Mouse (Mus musculus) left cerebral cortex, adult 2 months (tissue): ENCODE measurements around the gene Atp6v1c2. TPM values are rescaled to one million over a fixed set of nuclear protein-coding genes. Genes with fewer than 3 reads are reported as not detected.
A peak's percentile ranks its signal among the peaks of the same experiment; 100 is the strongest.

Experiments used
- DNase-seq, 2 experiments: peaks; one replicate each; pipeline ENCODE4 v3.0.0; 2021 to 2022; ENCODE audit warnings: low spot score in 2 of 2, mixed read lengths in 1 of 2; ENCODE audit errors: extremely low spot score in 1 of 2
- H3K27ac ChIP-seq: fragments of 200-600 bp; 2 replicates; pipeline ENCODE4 v1.8.1; 2022
- H3K4me3 ChIP-seq: fragments of 200-600 bp; 2 replicates; pipeline ENCODE4 v1.8.1; 2022
- CTCF ChIP-seq: fragments of 200-600 bp; IDR thresholded peaks from 2 replicates; pipeline ENCODE4 v1.8.1; 2022; ENCODE audit warnings: antibody characterized with exemption, mild to moderate bottlenecking, moderate library complexity
- intact Hi-C: fragments of 180-260 bp; cut with DNase I; formaldehyde crosslinking; loops from one replicate; pipeline ENCODE4 v1.15.1; 2025
- total RNA-seq, 2 experiments: library from RNA; stranded (reverse); gene quantifications; 2 replicates each; pipeline ENCODE4 v1.2.3; 2021

The Atp6v1c2 gene
- total RNA-seq, 2 experiments from 2014 or later: 3.2 to 5.8 TPM

DNA sequence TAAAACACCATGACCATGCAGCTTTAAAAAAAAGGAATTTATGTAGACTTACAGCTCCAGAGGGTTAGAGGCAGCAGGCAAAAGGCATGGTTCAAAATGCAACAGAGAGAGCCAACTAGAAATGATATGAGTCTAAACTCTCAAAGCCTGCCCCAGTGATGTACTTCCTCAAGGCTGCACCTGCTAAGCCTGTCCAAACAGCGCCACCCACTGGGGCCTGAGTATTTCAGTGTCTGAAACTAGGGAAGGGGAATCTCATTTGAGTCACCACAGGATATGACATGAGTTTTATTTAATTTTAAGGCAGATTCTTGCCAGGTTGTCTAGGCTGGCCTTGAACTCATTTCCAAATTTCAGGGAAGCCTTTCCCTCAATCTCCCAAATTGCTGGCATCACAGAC is 57.9 kb downstream of the Atp6v1c2 start:
- intact Hi-C loops: no loop called here
- peak; percentile 64 for TF ChIP-seq CTCF
- Histone ChIP-seq H3K4me3 (no peak overlapping the region), H3K27ac (no peak overlapping the region)
- DNase-seq: no peak

DNA sequence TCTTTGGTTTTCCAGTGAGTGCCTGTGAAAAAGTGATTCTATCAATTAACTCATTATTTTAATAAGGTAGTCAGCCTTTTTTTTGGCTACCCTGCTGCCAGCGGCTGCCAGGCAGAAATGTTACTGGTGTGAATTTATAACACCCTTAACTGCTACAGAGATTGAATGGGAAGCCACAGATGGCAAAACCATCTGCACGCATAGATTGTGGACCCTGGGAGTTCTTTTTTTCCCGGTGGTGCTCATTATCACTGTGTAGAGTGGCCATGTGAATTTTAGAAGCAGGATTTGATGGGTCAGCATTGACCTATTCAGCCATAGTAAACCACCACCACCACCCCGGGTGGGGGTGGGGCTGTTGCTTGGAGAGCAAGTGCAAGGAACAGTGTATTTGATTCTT is 61.8 kb downstream of the Atp6v1c2 start:
- H3K27ac ChIP-seq: peak overlapping the region; percentile 93; the same call in 1 of the 2 replicates
- intact Hi-C loops: loop anchor here (2.0 to 5.0 kb wide), 2 partner anchors 81 to 455 kb away; partner anchors contain the start of genes E2f6 and Nol10
- H3K4me3 ChIP-seq: peak overlapping the region; percentile 92
- no peak for TF ChIP-seq CTCF
- DNase-seq: no peak

GRCm38 (mm10) chr12:17266673-17266990 is 62.5 kb downstream of the Atp6v1c2 start:
- H3K27ac ChIP-seq: peak overlapping the region; percentile 93
- no peak for TF ChIP-seq CTCF
- intact Hi-C loops: loop anchor here (2.0 to 5.0 kb wide), 2 partner anchors 82 to 454 kb away; partner anchors contain the start of genes E2f6 and Nol10
- DNase-seq: no peak
- H3K4me3 ChIP-seq: peak overlapping the region; percentile 92

- H3K27ac ChIP-seq: peak within 1 kb of the TSS; percentile 93
- peak within 1 kb of the TSS; percentile 92 for H3K4me3 ChIP-seq
- intact Hi-C loops: loop anchor here (2.0 to 5.0 kb wide), 2 partner anchors 83 to 454 kb away; partner anchors contain the start of genes E2f6 and Nol10
- no peak for TF ChIP-seq CTCF
- DNase-seq: peak; percentile 93 to 94
Measured at GRCm38 (mm10) chr12:17265971-17266672, 63.0 kb downstream of the Atp6v1c2 start, which contains the start of gene Pdia6. Gene Pdia6, plus strand, starts transcription at chr12:17266545.

GRCm38 (mm10) chr12:17264826-17265225 is 64.3 kb downstream of the Atp6v1c2 start:
- no peak for TF ChIP-seq CTCF
- Histone ChIP-seq H3K4me3 (no peak overlapping the region), H3K27ac (no peak overlapping the region)
- intact Hi-C loops: loop anchor here (5.0 kb wide), 1 partner anchor 453 kb away; the partner anchor contains the start of gene E2f6
- DNase-seq: no peak

GRCm38 (mm10) chr12:17263881-17264280 is 65.3 kb downstream of the Atp6v1c2 start:
- Histone ChIP-seq H3K27ac (no peak overlapping the region), H3K4me3 (no peak overlapping the region)
- no peak for TF ChIP-seq CTCF
- no peak for DNase-seq
- intact Hi-C loops: no loop called here

GRCm38 (mm10) chr12:17261005-17261404 is 68.2 kb downstream of the Atp6v1c2 start:
- TF ChIP-seq CTCF: no peak
- Histone ChIP-seq H3K27ac (no peak overlapping the region), H3K4me3 (no peak overlapping the region)
- no peak for DNase-seq
- intact Hi-C loops: no loop called here

GRCm38 (mm10) chr12:17258431-17258830 is 70.7 kb downstream of the Atp6v1c2 start:
- Histone ChIP-seq H3K4me3 (no peak overlapping the region), H3K27ac (no peak overlapping the region)
- DNase-seq: no peak
- TF ChIP-seq CTCF: no peak
- intact Hi-C loops: no loop called here

GRCm38 (mm10) chr12:17256905-17257304 is 72.3 kb downstream of the Atp6v1c2 start:
- TF ChIP-seq CTCF: peak; percentile 83
- H3K4me3 ChIP-seq: no peak overlapping the region
- DNase-seq: peak; percentile 48 to 56
- H3K27ac ChIP-seq: no peak overlapping the region
- intact Hi-C loops: loop anchor here (1.0 to 2.0 kb wide), 2 partner anchors 224 to 238 kb away; no protein-coding TSS in a partner anchor

DNA sequence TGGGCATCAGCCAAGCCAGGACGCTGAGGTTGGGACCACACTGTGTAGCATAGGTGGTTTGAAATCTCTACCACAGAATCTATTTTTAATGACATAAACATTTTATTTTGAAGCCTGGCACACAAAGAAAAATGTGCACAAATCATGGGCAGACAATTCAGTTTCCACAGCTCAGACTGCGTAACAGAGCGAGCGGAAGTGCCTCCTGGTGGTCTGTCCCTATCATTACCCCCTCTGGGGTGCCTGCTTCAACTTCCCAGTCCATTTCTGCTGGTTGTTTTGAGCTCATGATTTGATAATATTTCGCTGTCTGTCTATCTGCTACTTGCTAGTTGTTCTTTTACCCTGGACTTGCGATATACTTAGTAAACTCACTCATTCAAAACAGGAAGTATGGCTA is 73.6 kb downstream of the Atp6v1c2 start:
- no peak for DNase-seq
- Histone ChIP-seq H3K27ac (no peak overlapping the region), H3K4me3 (no peak overlapping the region)
- peak; percentile 48 for TF ChIP-seq CTCF
- intact Hi-C loops: loop anchor here (2.0 kb wide), 1 partner anchor 237 kb away; no protein-coding TSS in a partner anchor

DNA sequence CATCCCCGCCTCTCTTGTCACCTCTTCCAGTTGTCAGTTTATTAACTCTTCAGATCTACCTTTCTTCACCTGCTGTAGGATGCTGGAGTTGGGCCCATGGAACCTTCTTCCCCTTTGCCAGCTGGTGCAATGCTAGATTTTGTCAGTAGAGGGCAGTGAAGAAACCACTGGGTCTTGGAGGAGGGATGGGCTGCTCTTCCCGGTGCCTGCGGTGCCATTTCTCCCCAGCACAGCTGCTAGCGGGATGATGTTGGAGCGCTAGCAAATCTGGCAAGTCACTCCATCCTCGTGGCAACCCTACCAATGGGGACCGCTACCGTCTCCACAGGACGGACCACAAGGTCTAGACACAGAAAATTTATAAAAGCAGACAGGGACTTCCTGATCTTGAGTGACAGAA is 76.1 kb downstream of the Atp6v1c2 start:
- H3K27ac ChIP-seq: peak overlapping the region; percentile 20; the same call in 1 of the 2 replicates
- peak; percentile 84 for TF ChIP-seq CTCF
- H3K4me3 ChIP-seq: peak overlapping the region; percentile 36
- peak; percentile 70 to 79 for DNase-seq
- intact Hi-C loops: loop anchor here (2.0 to 5.0 kb wide), 2 partner anchors 80 to 446 kb away; no protein-coding TSS in a partner anchor

- DNase-seq: no peak
- Histone ChIP-seq H3K27ac (no peak overlapping the region), H3K4me3 (no peak overlapping the region)
- no peak for TF ChIP-seq CTCF
- intact Hi-C loops: loop anchor here (5.0 kb wide), 1 partner anchor 444 kb away; no protein-coding TSS in a partner anchor
Measured at GRCm38 (mm10) chr12:17250962-17251361, 78.2 kb downstream of the Atp6v1c2 start.
